Mouse (Mus musculus) liver, postnatal 0 days (tissue): ENCODE results near the gene Ift52. TPM values are rescaled to one million over a fixed set of nuclear protein-coding genes. Genes with fewer than 3 reads are reported as not detected.

ENCODE experiments used
- ATAC-seq: fragments of 200-750 bp; cut with Nextera tagmentation; 2 replicates; pipeline ENCODE4 v1.8.0; 2017; ENCODE audit warnings: mild to moderate bottlenecking, moderate library complexity
- DNase-seq: peaks from one replicate; pipeline ENCODE4 v3.0.0-alpha.2; 2016
- H3K27ac ChIP-seq: fragments of 300-500 bp; sonication (generic); 2 replicates; pipeline ENCODE4 v1.5.1; 2014; ENCODE audit warnings: antibody characterized with exemption, moderate library complexity, mild to moderate bottlenecking, low read depth
- H3K27me3 ChIP-seq: fragments of 300-500 bp; sonication (generic); 2 replicates; pipeline ENCODE4 v1.6.1; 2014; ENCODE audit warnings: low read length, control low read depth, mixed read lengths; ENCODE audit not compliant: insufficient read depth
- H3K36me3 ChIP-seq: fragments of 300-500 bp; sonication (generic); replicated peaks from 2 replicates; pipeline ENCODE4 v1.6.1; 2014; ENCODE audit warnings: mild to moderate bottlenecking, control low read depth, low read length, moderate library complexity, mixed read lengths; ENCODE audit not compliant: insufficient read depth
- H3K4me1 ChIP-seq: fragments of 300-500 bp; sonication (generic); 2 replicates; pipeline ENCODE4 v1.6.1; 2014; ENCODE audit warnings: antibody characterized with exemption, mild to moderate bottlenecking, control low read depth; ENCODE audit not compliant: insufficient read depth
- H3K4me2 ChIP-seq: fragments of 300-500 bp; sonication (generic); 2 replicates; pipeline ENCODE4 v1.6.1; 2014; ENCODE audit warnings: low read depth, mild to moderate bottlenecking, low read length, moderate library complexity, mixed read lengths
- H3K4me3 ChIP-seq: fragments of 300-500 bp; sonication (generic); 2 replicates; pipeline ENCODE4 v1.5.1; 2014; ENCODE audit warnings: low read depth, low read length
- H3K9ac ChIP-seq: fragments of 300-500 bp; sonication (generic); replicated peaks from 2 replicates; pipeline ENCODE4 v1.6.1; 2014; ENCODE audit warnings: mild to moderate bottlenecking, moderate library complexity
- H3K9me3 ChIP-seq: fragments of 300-500 bp; sonication (generic); 2 replicates; pipeline ENCODE4 v1.6.1; 2016; ENCODE audit warnings: mild to moderate bottlenecking, control low read depth, low read length, mixed read lengths
- CTCF ChIP-seq: sonication (generic); IDR thresholded peaks from 2 replicates; pipeline ENCODE4 v1.5.1; 2016; ENCODE audit warnings: antibody characterized with exemption, low read depth
- EP300 ChIP-seq: IDR thresholded peaks from 2 replicates; pipeline ENCODE4 v1.6.1; 2016; ENCODE audit warnings: antibody characterized with exemption, low read depth, mild to moderate bottlenecking
- WGBS: fragments of 180-500 bp; shearing (Covaris S2); extraction: QIAGEN DNeasy Blood & Tissue Kit; methylation state at CpG from one replicate; pipeline ENCODE4 v1.1.7; 2014; ENCODE audit not compliant: insufficient replicate concordance; 5-methylcytosine and 5-hydroxymethylcytosine counted together
- polyA plus RNA-seq: library from polyadenylated mRNA; unstranded; fragments of >200 nt; fragmentation: Nextera tagmentation; extraction: Ambion mirVana; gene quantifications from 2 replicates; pipeline ENCODE4 v1.2.1, GENCODE M21; 2015

The Ift52 gene
- polyA plus RNA-seq, 1 experiment from 2014 or later, result 18.4 TPM

DNA sequence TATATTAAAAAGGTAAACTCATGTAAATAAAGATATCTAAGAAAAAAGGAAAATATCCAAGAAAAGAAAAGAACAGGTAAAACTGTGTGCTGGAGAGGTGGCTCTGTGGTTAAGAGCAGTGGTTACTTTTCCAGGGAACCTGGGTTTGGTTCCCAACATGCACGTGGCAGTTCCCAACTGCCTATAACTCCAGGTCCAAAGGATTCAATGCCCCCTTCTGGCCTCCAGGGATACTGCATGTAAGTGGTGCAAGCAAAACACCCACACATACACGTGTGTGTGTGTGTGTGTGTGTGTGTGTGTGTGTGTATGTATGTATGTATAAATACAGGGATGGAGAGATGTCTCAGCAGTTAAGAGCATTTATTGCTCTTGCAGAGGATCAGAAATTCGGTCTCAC lies 17.4 kb upstream of the Ift52 start:
- Histone ChIP-seq H3K27me3 (no peaks in the 10 kb centered on the region), H3K36me3 (no peaks in the 10 kb centered on the region; the same call in 1 of the 2 replicates), H3K4me2 (no peak overlapping the region), H3K4me1 (no peaks in the 10 kb centered on the region), H3K9me3 (no peaks in the 10 kb centered on the region), H3K9ac (no peak overlapping the region), H3K4me3 (no peak overlapping the region), H3K27ac (no peak overlapping the region)
- TF ChIP-seq CTCF, result peak; percentile 76
- TF ChIP-seq EP300, result no peak
- peak; percentile 52 for DNase-seq
- WGBS, result 22% methylated on average over 3 of the region's 3 CpGs
- ATAC-seq, result peak; percentile 43; the same call in 1 of the 2 replicates

DNA sequence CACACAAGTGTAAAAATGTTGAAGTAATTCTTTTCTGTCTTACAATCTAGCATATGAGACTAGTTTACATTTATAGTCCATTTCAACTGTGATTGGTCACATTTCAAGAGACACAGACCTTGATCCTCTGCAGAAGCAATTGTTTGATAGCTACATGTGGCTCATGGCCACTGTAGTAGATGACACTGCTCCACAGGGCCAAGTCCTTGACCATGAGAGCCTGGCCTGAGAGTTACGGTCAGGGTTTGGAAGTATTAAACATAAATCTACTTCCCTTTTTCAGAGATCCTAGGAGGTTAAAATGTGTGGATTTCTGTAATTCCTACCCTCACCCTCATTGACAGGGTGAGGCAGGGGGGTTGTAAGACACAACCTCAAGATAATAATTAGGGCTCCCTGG lies 16.1 kb upstream of the Ift52 start:
- Histone ChIP-seq H3K4me2 (no peak overlapping the region), H3K27me3 (no peaks in the 10 kb centered on the region), H3K4me1 (no peaks in the 10 kb centered on the region), H3K4me3 (no peak overlapping the region), H3K36me3 (no peaks in the 10 kb centered on the region; the same call in 1 of the 2 replicates), H3K9ac (no peak overlapping the region), H3K9me3 (no peaks in the 10 kb centered on the region), H3K27ac (no peak overlapping the region)
- ATAC-seq, result no peak
- 89% methylated on average over 1 of the region's 1 CpGs for WGBS
- TF ChIP-seq CTCF, result no peak
- DNase-seq, result no peak

DNA sequence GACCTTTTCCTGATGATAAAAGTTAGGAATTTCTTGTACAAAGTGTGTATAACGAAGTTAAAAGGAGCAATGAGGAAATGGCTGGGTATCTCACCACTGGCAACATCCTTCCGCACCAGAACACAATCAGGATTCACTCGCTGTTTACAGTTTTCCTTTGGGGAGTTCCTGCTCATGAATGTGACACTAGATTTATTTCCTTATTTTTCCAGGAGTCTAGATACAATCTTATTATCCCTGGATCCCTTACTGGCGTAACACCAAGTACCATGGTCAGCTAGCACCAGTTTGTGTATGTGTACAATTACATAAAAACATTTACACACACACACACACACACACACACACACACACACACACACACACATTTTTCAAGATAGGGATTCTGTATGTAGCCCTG lies 9.9 kb upstream of the Ift52 start:
- no peak overlapping the region for H3K27ac ChIP-seq
- no peak for ATAC-seq

DNA sequence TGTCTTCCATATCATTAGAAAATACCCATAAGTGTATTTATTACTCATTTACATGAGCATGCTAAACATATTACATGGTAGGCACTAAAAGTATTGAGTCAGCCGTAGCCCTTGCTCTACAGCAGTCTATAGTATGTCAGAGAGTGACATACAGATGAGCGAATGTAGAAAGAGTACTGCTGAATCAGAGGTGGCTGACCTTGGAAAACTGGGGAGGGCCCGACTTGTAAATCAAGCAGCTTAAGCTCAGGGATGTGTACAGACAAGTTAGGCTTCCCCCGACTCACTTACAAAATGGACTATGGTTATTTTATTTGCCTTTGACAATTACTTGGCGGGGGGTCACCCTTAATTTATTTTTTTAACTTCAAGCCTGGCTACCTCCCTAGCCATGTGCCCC lies 14.1 kb downstream of the Ift52 start:
- H3K4me2 ChIP-seq, result no peak overlapping the region
- no peaks in the 10 kb centered on the region for H3K27me3 ChIP-seq
- H3K9me3 ChIP-seq, result no peaks in the 10 kb centered on the region
- DNase-seq (no peak), ATAC-seq (no peak)
- TF ChIP-seq EP300 (no peak), CTCF (no peak)
- H3K4me1 ChIP-seq, result no peaks in the 10 kb centered on the region
- WGBS, result 77% methylated on average over 5 of the region's 5 CpGs
- no peak overlapping the region for H3K4me3 ChIP-seq
- no peak overlapping the region for H3K27ac ChIP-seq
- no peak overlapping the region for H3K9ac ChIP-seq
- H3K36me3 ChIP-seq, result peaks cover 59% of the 10 kb centered on the region

More for the DNA sequence above, 9.9 kb upstream of the Ift52 start:
- no peaks in the 10 kb centered on the region; the same call in 1 of the 2 replicates for H3K36me3 ChIP-seq
- H3K9ac ChIP-seq, result no peak overlapping the region
- DNase-seq, result no peak
- H3K9me3 ChIP-seq, result no peaks in the 10 kb centered on the region
- WGBS, result 64% methylated on average over 4 of the region's 4 CpGs
- H3K4me2 ChIP-seq, result no peak overlapping the region
- no peaks in the 10 kb centered on the region for H3K4me1 ChIP-seq
- H3K27me3 ChIP-seq, result no peaks in the 10 kb centered on the region
- no peak for TF ChIP-seq CTCF
- TF ChIP-seq EP300, result peak; percentile 16; the same call in 1 of the 2 replicates
- no peak overlapping the region for H3K4me3 ChIP-seq

DNA sequence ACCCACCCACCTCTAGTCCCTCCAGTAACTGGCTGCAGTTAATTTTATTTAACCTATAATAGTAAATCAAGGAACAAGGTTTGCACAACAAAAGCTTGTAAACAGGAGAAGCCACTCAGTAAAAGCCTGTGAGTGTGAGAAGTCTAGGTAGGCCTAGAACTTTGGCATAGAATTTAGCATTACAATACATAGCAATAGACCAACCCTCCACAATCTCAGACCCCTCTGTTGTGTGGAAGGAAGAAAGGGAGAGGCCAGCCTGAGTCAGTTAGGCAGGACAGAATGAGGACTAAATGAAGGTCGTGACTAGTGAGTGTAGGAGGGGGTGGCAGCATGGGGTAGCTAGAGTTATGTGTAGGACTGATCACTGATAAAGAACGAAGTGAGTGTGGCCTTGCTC lies 14.6 kb downstream of the Ift52 start:
- Histone ChIP-seq H3K27ac (no peak overlapping the region), H3K36me3 (peaks cover 59% of the 10 kb centered on the region), H3K9ac (no peak overlapping the region), H3K4me2 (no peak overlapping the region), H3K4me1 (no peaks in the 10 kb centered on the region), H3K4me3 (no peak overlapping the region), H3K27me3 (no peaks in the 10 kb centered on the region), H3K9me3 (no peaks in the 10 kb centered on the region)
- TF ChIP-seq EP300 (no peak), CTCF (no peak)
- no peak for ATAC-seq
- no peak for DNase-seq
- 64% methylated on average over 2 of the region's 2 CpGs for WGBS

DNA sequence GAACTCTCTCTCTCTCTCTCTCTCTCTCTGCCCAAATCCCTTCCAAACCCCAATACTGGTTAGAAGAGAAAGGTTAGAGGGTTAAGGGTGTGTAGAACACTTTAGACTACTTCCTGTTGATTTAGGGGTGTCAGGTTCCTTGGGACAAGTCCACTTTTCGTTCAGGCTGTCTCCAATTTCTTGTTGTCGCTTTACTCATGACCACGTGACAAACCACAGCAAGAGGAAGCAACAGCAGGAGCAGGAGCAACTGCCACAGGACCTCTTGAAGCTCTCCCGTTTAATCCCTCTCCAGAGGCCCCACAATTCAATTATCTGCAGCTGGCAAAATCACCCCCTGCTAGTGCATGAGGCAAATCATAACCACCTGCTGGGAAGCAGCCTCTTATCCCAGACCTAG lies 15.5 kb downstream of the Ift52 start:
- WGBS, result 32% methylated on average over 4 of the region's 4 CpGs

DNA sequence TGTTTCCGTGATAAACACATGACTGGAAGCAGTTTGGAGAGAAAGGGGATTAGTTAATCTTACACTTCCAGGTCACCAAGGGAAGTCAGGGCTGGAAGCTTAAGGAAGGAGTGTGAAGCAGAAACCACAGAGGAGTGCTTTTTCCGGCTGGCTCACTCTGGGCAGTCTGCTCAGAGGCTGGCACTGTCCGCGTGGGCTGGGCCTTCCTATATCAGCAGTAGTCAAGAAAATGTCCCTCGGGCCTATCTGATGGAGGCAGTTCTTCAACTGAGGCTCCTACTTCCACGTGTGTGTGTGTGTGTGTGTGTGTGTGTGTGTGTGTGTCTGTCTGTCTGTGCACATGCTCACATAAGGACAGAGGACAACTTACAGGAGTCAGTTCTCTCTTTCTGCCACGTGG lies 22.8 kb downstream of the Ift52 start:
- Histone ChIP-seq H3K36me3 (peaks cover 64% of the 10 kb centered on the region), H3K9ac (no peak overlapping the region), H3K27ac (no peak overlapping the region), H3K4me2 (no peak overlapping the region), H3K4me3 (no peak overlapping the region), H3K9me3 (no peaks in the 10 kb centered on the region), H3K4me1 (no peaks in the 10 kb centered on the region), H3K27me3 (no peaks in the 10 kb centered on the region)
- no peak for ATAC-seq
- TF ChIP-seq EP300 (no peak), CTCF (no peak)
- no peak for DNase-seq
- WGBS, result 56% methylated on average over 7 of the region's 7 CpGs

More for the DNA sequence above, 15.5 kb downstream of the Ift52 start:
- no peaks in the 10 kb centered on the region for H3K9me3 ChIP-seq
- no peak overlapping the region for H3K9ac ChIP-seq
- no peak overlapping the region for H3K4me2 ChIP-seq
- no peak overlapping the region for H3K27ac ChIP-seq
- H3K4me1 ChIP-seq, result no peaks in the 10 kb centered on the region
- DNase-seq (no peak), ATAC-seq (no peak)
- no peaks in the 10 kb centered on the region for H3K27me3 ChIP-seq
- H3K36me3 ChIP-seq, result peaks cover 63% of the 10 kb centered on the region
- no peak overlapping the region for H3K4me3 ChIP-seq
- no peak for TF ChIP-seq EP300
- TF ChIP-seq CTCF, result no peak
